Mouse (Mus musculus) kidney, adult 2 months (tissue): ENCODE measurements around the gene Sycp2. TPM values are rescaled to one million over a fixed set of nuclear protein-coding genes. Genes with fewer than 3 reads are reported as not detected.
A peak's percentile ranks its signal among the peaks of the same experiment; 100 is the strongest.

Experiments used
- DNase-seq: peaks from one replicate; pipeline ENCODE4 v3.0.0; 2021
- H3K27ac ChIP-seq: fragments of 200-500 bp; 2 replicates; pipeline ENCODE4 v1.5.1; 2012; ENCODE audit warnings: low read depth, low read length, control low read depth, inconsistent platforms; ENCODE audit not compliant: insufficient read depth
- H3K27me3 ChIP-seq: fragments of 200-500 bp; replicated peaks from 2 replicates; pipeline ENCODE4 v1.6.1; 2012; ENCODE audit warnings: mild to moderate bottlenecking, moderate library complexity, low read length, inconsistent platforms; ENCODE audit not compliant: control insufficient read depth, insufficient read depth
- H3K36me3 ChIP-seq: fragments of 200-500 bp; 2 replicates; pipeline ENCODE4 v1.6.1; 2012; ENCODE audit warnings: mild to moderate bottlenecking, moderate library complexity, low read length, inconsistent platforms; ENCODE audit not compliant: control insufficient read depth, insufficient read depth
- H3K4me1 ChIP-seq: fragments of 200-500 bp; 2 replicates; pipeline ENCODE4 v1.6.1; 2011; ENCODE audit warnings: low read length; ENCODE audit not compliant: control insufficient read depth, insufficient read depth
- H3K4me3 ChIP-seq: fragments of 200-500 bp; 2 replicates; pipeline ENCODE4 v1.5.1; 2011; ENCODE audit warnings: mild to moderate bottlenecking, low read depth, low read length, control low read depth; ENCODE audit not compliant: insufficient read depth
- CTCF ChIP-seq: fragments of 200-500 bp; conservative IDR thresholded peaks from 2 replicates; pipeline ENCODE4 v1.5.1; 2011; ENCODE audit warnings: low read depth, mild to moderate bottlenecking, control low read depth, low read length, moderate library complexity, mixed read lengths; ENCODE audit not compliant: insufficient read depth, insufficient read length
- POLR2A ChIP-seq: fragments of 200-500 bp; IDR thresholded peaks from one replicate; pipeline ENCODE4 v1.6.1; 2011; ENCODE audit warnings: low read depth, low read length, control low read depth
- WGBS: fragments of 180-500 bp; shearing (Covaris S2); methylation state at CpG from one replicate; pipeline ENCODE4 v1.1.7; 2018; 5-methylcytosine and 5-hydroxymethylcytosine counted together
- polyA plus RNA-seq: library from polyadenylated mRNA; depleted of rRNA; stranded (reverse); fragments of >200 nt; gene quantifications from 2 replicates; pipeline ENCODE4 v1.2.3, GENCODE M21; 2012

Sycp2 gene
- polyA plus RNA-seq, 1 experiment, result not detected

DNA sequence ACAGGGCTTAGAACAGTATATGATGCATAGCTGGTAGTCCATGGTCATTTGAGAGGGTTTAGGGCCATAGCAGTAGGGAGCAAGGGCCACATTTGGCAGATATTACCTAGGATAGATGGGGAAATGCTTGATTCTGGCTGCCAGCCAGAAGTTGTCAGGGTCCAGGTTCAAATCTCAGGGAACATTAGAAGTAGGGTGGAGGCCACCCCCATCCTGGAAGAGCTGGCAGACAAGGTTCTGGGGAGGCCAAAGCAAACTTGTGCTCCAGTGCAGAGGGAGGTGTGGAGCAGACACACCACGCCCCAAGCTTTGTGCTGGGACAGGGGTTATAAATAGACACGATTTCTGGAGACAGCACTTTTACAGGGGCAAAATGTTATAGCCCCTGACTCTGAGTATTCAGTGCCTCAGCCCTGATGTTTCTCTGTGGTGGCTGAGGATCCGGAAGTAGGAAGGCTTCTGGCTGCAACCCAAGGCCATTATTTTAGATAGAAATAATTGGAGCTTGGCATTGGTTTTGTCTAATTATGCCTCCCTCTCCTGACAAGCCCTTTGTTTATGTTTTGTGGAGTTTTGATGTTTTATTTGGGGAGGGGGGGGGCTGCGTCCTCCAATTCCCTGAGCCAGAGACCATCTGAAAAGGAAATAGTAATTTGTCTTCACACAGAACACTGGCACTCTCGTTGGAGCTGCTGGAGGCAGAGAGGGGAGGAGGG, 80.6 kb downstream of the Sycp2 start:
- Histone ChIP-seq H3K4me1 (no peaks in the 10 kb centered on the region), H3K27me3 (no peaks in the 10 kb centered on the region), H3K4me3 (no peak overlapping the region), H3K27ac (no peak overlapping the region), H3K36me3 (no peaks in the 10 kb centered on the region)
- TF ChIP-seq POLR2A (no peak), CTCF (no peak)
- 15% methylated on average over 5 of the region's 5 CpGs for WGBS
- peak; percentile 4 for DNase-seq

DNA sequence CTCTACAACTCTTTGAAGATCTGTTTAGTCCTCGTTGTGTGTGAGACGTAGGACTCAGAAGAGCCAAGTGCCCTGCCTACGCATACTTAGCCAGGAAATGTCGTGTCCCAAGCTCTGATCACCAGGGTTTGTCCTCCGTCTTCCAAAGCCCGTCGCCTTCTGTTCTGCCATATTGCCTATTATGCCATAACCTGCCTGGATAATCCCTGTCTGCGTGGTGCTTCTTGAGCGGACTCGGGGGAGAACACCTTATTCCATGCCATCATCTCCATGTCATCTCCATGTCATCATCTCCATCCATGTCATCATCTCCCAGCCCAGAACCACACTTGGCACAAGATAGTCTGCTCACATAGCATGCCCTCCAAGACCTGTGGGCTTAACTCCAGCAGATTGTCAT, 81.4 kb downstream of the Sycp2 start:
- WGBS, result 94% methylated on average over 10 of the region's 10 CpGs
- Histone ChIP-seq H3K4me3 (no peak overlapping the region), H3K4me1 (no peaks in the 10 kb centered on the region), H3K27ac (no peak overlapping the region), H3K36me3 (no peaks in the 10 kb centered on the region), H3K27me3 (no peaks in the 10 kb centered on the region)
- no peak for TF ChIP-seq POLR2A
- no peak for TF ChIP-seq CTCF
- DNase-seq, result no peak

GRCm38 (mm10) chr2:178324818-178325217, 82.7 kb downstream of the Sycp2 start:
- no peak for DNase-seq
- Histone ChIP-seq H3K27ac (no peak overlapping the region), H3K4me3 (no peak overlapping the region), H3K27me3 (no peaks in the 10 kb centered on the region), H3K36me3 (no peaks in the 10 kb centered on the region), H3K4me1 (no peaks in the 10 kb centered on the region)
- 81% methylated on average over 4 of the region's 4 CpGs for WGBS
- TF ChIP-seq CTCF, result no peak
- TF ChIP-seq POLR2A, result no peak

DNA sequence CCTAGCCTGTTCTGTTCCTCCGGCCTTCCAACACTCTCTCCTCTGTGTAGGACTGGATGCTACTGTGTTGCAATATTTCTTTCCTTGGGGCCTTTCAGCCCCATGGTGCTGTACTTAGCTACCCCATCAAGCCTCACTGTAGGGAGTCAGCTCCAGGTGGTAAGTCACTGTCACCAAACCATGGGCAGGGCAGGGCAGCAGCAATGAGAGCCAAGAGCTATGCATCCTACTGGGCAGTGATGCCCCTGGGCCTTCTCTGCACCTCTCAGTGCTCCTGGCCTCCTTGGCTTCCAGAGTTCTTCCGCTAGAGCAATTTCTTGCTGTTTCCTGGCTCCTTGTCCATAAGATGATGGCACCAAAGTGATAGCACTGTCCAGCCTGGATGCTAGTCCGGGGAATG, 83.1 kb downstream of the Sycp2 start:
- H3K36me3 ChIP-seq, result no peaks in the 10 kb centered on the region
- WGBS, result 85% methylated on average over 3 of the region's 3 CpGs
- no peak overlapping the region for H3K4me3 ChIP-seq
- DNase-seq, result no peak
- no peak overlapping the region for H3K27ac ChIP-seq
- no peak for TF ChIP-seq POLR2A
- TF ChIP-seq CTCF, result no peak
- no peaks in the 10 kb centered on the region for H3K27me3 ChIP-seq
- H3K4me1 ChIP-seq, result no peaks in the 10 kb centered on the region

GRCm38 (mm10) chr2:178321271-178321670, 86.2 kb downstream of the Sycp2 start:
- no peaks in the 10 kb centered on the region for H3K36me3 ChIP-seq
- no peak overlapping the region for H3K27ac ChIP-seq
- TF ChIP-seq CTCF (no peak), POLR2A (no peak)
- DNase-seq, result no peak
- no peak overlapping the region for H3K4me3 ChIP-seq
- no peaks in the 10 kb centered on the region for H3K4me1 ChIP-seq
- WGBS, result 81% methylated on average over 10 of the region's 10 CpGs
- no peaks in the 10 kb centered on the region for H3K27me3 ChIP-seq

GRCm38 (mm10) chr2:178319766-178320165, 87.7 kb downstream of the Sycp2 start:
- Histone ChIP-seq H3K4me1 (no peaks in the 10 kb centered on the region), H3K27ac (no peak overlapping the region), H3K27me3 (no peaks in the 10 kb centered on the region), H3K36me3 (no peaks in the 10 kb centered on the region), H3K4me3 (no peak overlapping the region)
- DNase-seq, result no peak
- TF ChIP-seq CTCF (no peak), POLR2A (no peak)
- 75% methylated on average over 7 of the region's 7 CpGs for WGBS

DNA sequence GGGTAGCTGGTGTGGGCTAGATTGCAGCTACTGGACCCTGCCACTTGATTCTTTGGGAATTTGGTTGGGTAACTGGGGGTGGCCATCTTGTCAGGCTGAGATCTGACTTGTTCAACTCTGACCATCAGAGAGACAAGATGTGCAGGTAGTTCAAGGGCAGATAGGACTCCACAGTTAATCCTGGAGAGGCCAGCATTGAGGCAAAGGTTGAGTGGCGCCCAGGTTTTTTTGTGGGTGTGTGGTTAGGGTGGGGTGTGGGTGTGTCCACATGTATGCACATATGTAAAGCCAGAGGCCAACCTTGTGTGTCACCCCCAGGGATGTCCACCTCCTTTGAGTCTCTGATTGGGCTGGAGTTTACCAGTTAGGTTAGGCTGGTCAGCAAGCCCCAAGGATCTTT, 91.2 kb downstream of the Sycp2 start:
- no peak overlapping the region for H3K27ac ChIP-seq
- TF ChIP-seq CTCF (no peak), POLR2A (no peak)
- WGBS, result 81% methylated on average over 1 of the region's 1 CpGs

DNA sequence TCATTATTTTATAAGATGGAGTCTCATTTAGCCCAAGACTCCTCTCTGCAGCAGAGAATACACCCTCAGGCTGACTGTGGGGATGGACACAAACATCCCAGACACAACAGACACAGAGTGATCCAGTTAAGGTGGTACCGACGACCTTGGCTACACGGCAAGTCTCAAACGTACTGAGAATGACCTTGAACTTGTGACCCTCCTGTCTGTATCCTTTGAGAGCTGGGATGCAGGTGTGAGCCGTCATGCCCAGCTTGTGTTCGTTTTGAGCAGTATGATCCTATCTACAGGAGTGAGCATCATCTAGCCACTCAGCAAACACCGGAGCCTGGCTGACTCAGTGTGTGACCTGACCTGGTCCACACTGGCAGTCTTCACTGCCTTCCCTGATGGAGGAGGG, 93.9 kb downstream of the Sycp2 start:
- no peak for TF ChIP-seq POLR2A
- TF ChIP-seq CTCF, result no peak
- H3K36me3 ChIP-seq, result no peaks in the 10 kb centered on the region
- no peaks in the 10 kb centered on the region for H3K27me3 ChIP-seq
- H3K27ac ChIP-seq, result no peak overlapping the region
- no peak overlapping the region for H3K4me3 ChIP-seq
- H3K4me1 ChIP-seq, result no peaks in the 10 kb centered on the region
- DNase-seq, result no peak
- WGBS, result 61% methylated on average over 7 of the region's 7 CpGs

More for the DNA sequence above, 91.2 kb downstream of the Sycp2 start:
- no peaks in the 10 kb centered on the region for H3K4me1 ChIP-seq
- no peaks in the 10 kb centered on the region for H3K27me3 ChIP-seq
- no peak for DNase-seq
- H3K4me3 ChIP-seq, result no peak overlapping the region
- H3K36me3 ChIP-seq, result no peaks in the 10 kb centered on the region
